Mouse (Mus musculus) CH12.LX (cell line): ENCODE measurements around the gene Clba1. TPM values are rescaled to one million over a fixed set of nuclear protein-coding genes. Genes with fewer than 3 reads are reported as not detected.
A peak's percentile ranks its signal among the peaks of the same experiment; 100 is the strongest.
"Not testable (repeated sequence)": the region's sequence is repeated elsewhere in the genome, so short reads cannot be mapped to it uniquely, and the experiment has no call there.

Experiments used
- DNase-seq: peaks from one replicate; pipeline ENCODE4 v3.0.0-alpha.2; 2013; ENCODE audit errors: extremely low read depth
- H3K27ac ChIP-seq: 2 replicates; pipeline ENCODE4 v1.5.1; 2012; ENCODE audit warnings: low read depth, mild to moderate bottlenecking, control low read depth, moderate library complexity; ENCODE audit not compliant: insufficient read depth
- H3K27me3 ChIP-seq: replicated peaks from 2 replicates; pipeline ENCODE3; 2012; ENCODE audit warnings: inconsistent platforms
- H3K36me3 ChIP-seq, 2 experiments: replicated peaks in 1 of 2; 2 replicates each; pipeline versions ENCODE3 to v1.6.1; 2012; ENCODE audit warnings: inconsistent platforms in 1 of 2, low read length in 1 of 2, mild to moderate bottlenecking in 1 of 2, mixed read lengths in 1 of 2, moderate library complexity in 1 of 2; ENCODE audit not compliant: control insufficient read depth in 1 of 2, insufficient read depth in 1 of 2
- H3K4me1 ChIP-seq, 2 experiments: 2 replicates each; pipeline ENCODE4 v1.6.1; 2012; ENCODE audit warnings: inconsistent platforms in 1 of 2, moderate library complexity in 1 of 2; ENCODE audit not compliant: insufficient read depth in 2 of 2, control insufficient read depth in 1 of 2
- H3K4me2 ChIP-seq: 2 replicates; pipeline ENCODE4 v1.6.1; 2012; ENCODE audit warnings: low read depth, mild to moderate bottlenecking, control low read depth; ENCODE audit not compliant: poor library complexity, insufficient read depth, severe bottlenecking
- H3K4me3 ChIP-seq, 3 experiments: fragments of 150-350 bp in 1 of 3; sonication (generic) in 1 of 3; replicated peaks in 1 of 3; 2 replicates each; pipeline versions ENCODE3 to v1.5.1; 2011 to 2012; ENCODE audit warnings: low read depth in 2 of 3, low read length in 2 of 3, mild to moderate bottlenecking in 2 of 3, moderate library complexity in 2 of 3, control low read depth in 1 of 3, improper control_type of control experiment in 1 of 3, inconsistent platforms in 1 of 3, mixed read lengths in 1 of 3; ENCODE audit not compliant: poor library complexity in 1 of 3
- H3K79me2 ChIP-seq: replicated peaks from 2 replicates; pipeline ENCODE4 v1.6.1; 2012; ENCODE audit warnings: mild to moderate bottlenecking, moderate library complexity; ENCODE audit not compliant: control insufficient read depth, poor library complexity, insufficient read depth, severe bottlenecking; ENCODE audit errors: extremely low read depth
- H3K9ac ChIP-seq: 2 replicates; pipeline ENCODE4 v1.6.1; 2012; ENCODE audit warnings: low read depth, mild to moderate bottlenecking, control low read depth, moderate library complexity; ENCODE audit not compliant: insufficient read depth
- H3K9me3 ChIP-seq: replicated peaks from 2 replicates; pipeline ENCODE3; 2012; ENCODE audit warnings: low read length, inconsistent platforms, mixed read lengths
- CHD1 ChIP-seq: IDR thresholded peaks from 2 replicates; pipeline ENCODE4 v1.6.1; 2012; ENCODE audit warnings: low read depth, low read length, improper control_type of control experiment, inconsistent platforms
- CHD2 ChIP-seq: IDR thresholded peaks from 2 replicates; pipeline ENCODE4 v1.6.1; 2011; ENCODE audit warnings: low read length, improper control_type of control experiment
- CTCF ChIP-seq, 2 experiments: IDR thresholded peaks in 1 of 2; conservative IDR thresholded peaks in 1 of 2; 2 replicates each; pipeline ENCODE4 v1.5.1; 2011 to 2012; ENCODE audit warnings: low read depth in 2 of 2, low read length in 2 of 2, improper control_type of control experiment in 1 of 2, inconsistent platforms in 1 of 2, mild to moderate bottlenecking in 1 of 2, moderate library complexity in 1 of 2
- E2F4 ChIP-seq: IDR thresholded peaks from 2 replicates; pipeline ENCODE4 v1.6.1; 2011; ENCODE audit warnings: low read depth, low read length, improper control_type of control experiment; ENCODE audit not compliant: insufficient replicate concordance
- ELF1 ChIP-seq: IDR thresholded peaks from 2 replicates; pipeline ENCODE4 v1.6.1; 2014; ENCODE audit warnings: low read depth, mild to moderate bottlenecking, inconsistent platforms, low read length, improper control_type of control experiment
- EP300 ChIP-seq: IDR thresholded peaks from 2 replicates; pipeline ENCODE4 v1.6.1; 2011; ENCODE audit warnings: low read length, improper control_type of control experiment
- ETS1 ChIP-seq: conservative IDR thresholded peaks from 2 replicates; pipeline ENCODE4 v1.6.1; 2012; ENCODE audit warnings: low read depth, mild to moderate bottlenecking, inconsistent platforms, low read length, improper control_type of control experiment, moderate library complexity
- GABPA ChIP-seq: IDR thresholded peaks from 2 replicates; pipeline ENCODE4 v1.6.1; 2012; ENCODE audit warnings: low read depth, low read length, improper control_type of control experiment, inconsistent platforms; ENCODE audit not compliant: insufficient replicate concordance
- HCFC1 ChIP-seq: IDR thresholded peaks from 2 replicates; pipeline ENCODE4 v1.6.1; 2012; ENCODE audit warnings: low read depth, mild to moderate bottlenecking, inconsistent platforms, low read length, improper control_type of control experiment
- JUN ChIP-seq: IDR thresholded peaks from 2 replicates; pipeline ENCODE4 v1.6.1; 2011; ENCODE audit warnings: low read depth, mild to moderate bottlenecking, low read length, improper control_type of control experiment, moderate library complexity; ENCODE audit not compliant: insufficient read depth
- KAT2A ChIP-seq: IDR thresholded peaks from 2 replicates; pipeline ENCODE4 v1.6.1; 2012; ENCODE audit warnings: low read length, improper control_type of control experiment, inconsistent platforms; ENCODE audit not compliant: insufficient replicate concordance
- MAFK ChIP-seq: IDR thresholded peaks from 2 replicates; pipeline ENCODE4 v1.6.1; 2011; ENCODE audit warnings: low read length, improper control_type of control experiment; ENCODE audit not compliant: insufficient replicate concordance
- MAX ChIP-seq: IDR thresholded peaks from 2 replicates; pipeline ENCODE4 v1.6.1; 2011; ENCODE audit warnings: low read length, improper control_type of control experiment
- MAZ ChIP-seq: IDR thresholded peaks from 2 replicates; pipeline ENCODE4 v1.6.1; 2012; ENCODE audit warnings: low read depth, mild to moderate bottlenecking, inconsistent platforms, low read length, improper control_type of control experiment, moderate library complexity
- MEF2A ChIP-seq: IDR thresholded peaks from 2 replicates; pipeline ENCODE4 v1.6.1; 2014; ENCODE audit warnings: low read depth, mild to moderate bottlenecking, inconsistent platforms, low read length, improper control_type of control experiment, borderline replicate concordance
- MYC ChIP-seq: IDR thresholded peaks from 2 replicates; pipeline ENCODE4 v1.6.1; 2011; ENCODE audit warnings: low read depth, mild to moderate bottlenecking, improper control_type of control experiment, low read length
- NELFE ChIP-seq: IDR thresholded peaks from 2 replicates; pipeline ENCODE4 v1.6.1; 2011; ENCODE audit warnings: low read depth, low read length, improper control_type of control experiment
- NRF1 ChIP-seq: IDR thresholded peaks from 2 replicates; pipeline ENCODE4 v1.6.1; 2014; ENCODE audit warnings: low read depth, mild to moderate bottlenecking, inconsistent platforms, low read length, improper control_type of control experiment, moderate library complexity
- POLR2A ChIP-seq: IDR thresholded peaks from 2 replicates; pipeline ENCODE4 v1.6.1; 2011; ENCODE audit warnings: low read depth, mild to moderate bottlenecking, improper control_type of control experiment, low read length
- RAD21 ChIP-seq: IDR thresholded peaks from 2 replicates; pipeline ENCODE4 v1.6.1; 2011; ENCODE audit warnings: low read depth, mild to moderate bottlenecking, low read length, improper control_type of control experiment, moderate library complexity
- RCOR1 ChIP-seq: conservative IDR thresholded peaks from 2 replicates; pipeline ENCODE4 v1.6.1; 2012; ENCODE audit warnings: low read depth, mild to moderate bottlenecking, inconsistent platforms, low read length, improper control_type of control experiment
- SMC3 ChIP-seq: IDR thresholded peaks from 2 replicates; pipeline ENCODE4 v1.6.1; 2011; ENCODE audit warnings: low read depth, low read length, improper control_type of control experiment
- TBP ChIP-seq: conservative IDR thresholded peaks from 2 replicates; pipeline ENCODE4 v1.6.1; 2011; ENCODE audit warnings: low read depth, low read length, improper control_type of control experiment
- TCF12 ChIP-seq: IDR thresholded peaks from 2 replicates; pipeline ENCODE4 v1.6.1; 2014; ENCODE audit warnings: low read depth, mild to moderate bottlenecking, inconsistent platforms, low read length, improper control_type of control experiment
- UBTF ChIP-seq: IDR thresholded peaks from 2 replicates; pipeline ENCODE4 v1.6.1; 2012; ENCODE audit warnings: low read depth, mild to moderate bottlenecking, inconsistent platforms, low read length, improper control_type of control experiment, moderate library complexity
- USF1 ChIP-seq: IDR thresholded peaks from 2 replicates; pipeline ENCODE4 v1.6.1; 2014; ENCODE audit warnings: low read depth, mild to moderate bottlenecking, inconsistent platforms, low read length, improper control_type of control experiment
- USF2 ChIP-seq: conservative IDR thresholded peaks from 2 replicates; pipeline ENCODE4 v1.6.1; 2011; ENCODE audit warnings: low read depth, low read length, improper control_type of control experiment
- ZKSCAN1 ChIP-seq: IDR thresholded peaks from 2 replicates; pipeline ENCODE4 v1.6.1; 2012; ENCODE audit warnings: low read depth, inconsistent platforms, low read length, improper control_type of control experiment, borderline replicate concordance
- ZMIZ1 ChIP-seq: IDR thresholded peaks from 2 replicates; pipeline ENCODE4 v1.6.1; 2012; ENCODE audit warnings: low read depth, mild to moderate bottlenecking, inconsistent platforms, low read length, improper control_type of control experiment
- ZNF384 ChIP-seq: IDR thresholded peaks from 2 replicates; pipeline ENCODE4 v1.6.1; 2012; ENCODE audit warnings: low read depth, low read length, improper control_type of control experiment, inconsistent platforms
- dilution Hi-C: fragments of 300-500 bp; cut with MboI; formaldehyde crosslinking; loops from 2 replicates; pipeline ENCODE4 v1.14.3; 2020; ENCODE audit warnings: low sequenced_read_pairs; ENCODE audit not compliant: extremely low pct_unique_long_range_greater_than_20kb, extremely low pct_ligation_motif_present
- in situ Hi-C: fragments of 300-500 bp; cut with MboI; formaldehyde crosslinking; loops from 3 replicates; pipeline ENCODE4 v1.14.3; 2019; ENCODE audit warnings: low sequenced_read_pairs, low pct_ligation_motif_present, low pct_unique_long_range_greater_than_20kb, mixed read lengths
- polyA plus RNA-seq: library from polyadenylated mRNA; unstranded; fragments of >175 nt; gene quantifications from 2 replicates; pipeline ENCODE4 v1.2.1, GENCODE M21; 2012; ENCODE audit warnings: low read depth; ENCODE audit not compliant: insufficient read length
- total RNA-seq, 2 experiments: library from RNA; depleted of rRNA; stranded (reverse); fragments of 300-350 nt in 1 of 2; fragments of >200 nt in 1 of 2; gene quantifications; 2 replicates each; pipeline ENCODE4 v1.2.3; 2012 to 2014

Gene Clba1
- total and polyA plus RNA-seq, 3 experiments = 2.5 to 3.5 (median 3.5) TPM

DNA sequence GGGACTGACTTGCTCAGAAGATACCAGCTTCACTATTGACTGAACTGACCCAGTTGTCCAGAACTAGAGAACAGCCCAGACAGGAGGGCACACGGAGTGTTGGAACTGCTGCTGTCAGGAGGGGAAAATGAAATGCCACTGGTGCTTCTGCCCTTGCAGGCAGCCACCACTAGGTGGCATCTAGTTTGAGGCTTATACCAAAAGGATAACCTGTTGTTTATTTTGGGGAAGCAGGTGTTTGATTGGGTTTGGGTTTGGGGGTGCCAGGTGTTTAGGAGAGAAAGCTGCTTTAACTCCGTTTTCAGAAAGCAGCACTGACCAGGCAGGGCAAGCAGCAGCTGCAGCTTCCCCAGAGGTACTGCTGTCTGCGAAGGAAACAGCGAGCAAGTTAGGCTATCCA, 7.6 kb downstream of the Clba1 start:
- H3K4me2 ChIP-seq = no peak overlapping the region
- peaks cover 15% of the 10 kb centered on the region for H3K79me2 ChIP-seq
- no peak overlapping the region for H3K4me3 ChIP-seq
- peaks cover 0 to 8% of the 10 kb centered on the region in 2 experiments; a peak in 1 of 4 replicates for H3K4me1 ChIP-seq
- peak; percentile 49 for TF ChIP-seq RAD21
- no peak for TF ChIP-seq JUN
- no peak for TF ChIP-seq KAT2A
- no peak for TF ChIP-seq NELFE
- TF ChIP-seq MAX = no peak
- TF ChIP-seq ZKSCAN1 = no peak
- no peak for TF ChIP-seq EP300
- no peak for TF ChIP-seq E2F4
- TF ChIP-seq USF1 = no peak
- no peak for TF ChIP-seq CHD2
- TF ChIP-seq GABPA = no peak
- no peak for TF ChIP-seq CHD1
- TF ChIP-seq TBP = no peak
- no peak for TF ChIP-seq USF2
- TF ChIP-seq TCF12 = 0 out of 2 replicates have a peak, but pooled peaks have one; percentile 23
- no peak for TF ChIP-seq POLR2A
- no peak for TF ChIP-seq RCOR1
- no peak for TF ChIP-seq MAZ
- no peak for TF ChIP-seq MEF2A
- TF ChIP-seq HCFC1 = no peak
- peak; percentile 82 for TF ChIP-seq SMC3
- TF ChIP-seq ZMIZ1 = no peak
- TF ChIP-seq UBTF = no peak
- no peak for TF ChIP-seq ETS1
- TF ChIP-seq ELF1 = no peak
- TF ChIP-seq MAFK = no peak
- TF ChIP-seq NRF1 = no peak
- no peak for TF ChIP-seq ZNF384
- peak; percentile 84 to 91 for TF ChIP-seq CTCF (conservative IDR thresholded peaks at IDR 0.05 in 1 of 2, IDR thresholded peaks at IDR 0.05 in 1 of 2; ENCODE audit: low read depth in 2 of 2, low read length in 2 of 2)
- TF ChIP-seq MYC = no peak
- peak; percentile 51 for DNase-seq
- in situ Hi-C loops = no loop called here
- H3K9ac ChIP-seq = no peak overlapping the region
- dilution Hi-C loops = loop anchor here (10.0 kb wide), 1 partner anchor 71 kb away; no protein-coding TSS in a partner anchor
- H3K36me3 ChIP-seq = peaks cover 45 to 93% of the 10 kb centered on the region in 2 experiments
- H3K27me3 ChIP-seq = no peaks in the 10 kb centered on the region
- no peaks in the 10 kb centered on the region for H3K9me3 ChIP-seq
- no peak overlapping the region for H3K27ac ChIP-seq

DNA sequence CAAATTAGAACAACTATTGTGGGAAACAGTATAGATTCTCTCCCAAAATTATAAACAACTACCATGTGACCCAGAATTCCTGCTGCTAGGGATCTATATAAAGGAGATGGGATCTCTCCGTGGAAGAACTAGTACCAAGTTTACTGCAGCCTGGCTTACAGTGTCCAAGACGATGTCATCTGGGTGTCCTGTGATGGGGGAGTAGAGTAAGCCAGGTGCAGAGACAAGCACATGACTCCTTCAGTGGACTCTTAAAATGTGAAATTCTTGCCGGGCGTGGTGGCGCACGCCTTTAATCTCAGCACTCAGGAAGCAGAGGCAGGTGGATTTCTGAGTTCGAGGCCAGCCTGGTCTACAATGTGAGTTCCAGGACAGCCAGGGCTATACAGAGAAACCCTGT, 8.1 kb downstream of the Clba1 start:
- H3K4me3 ChIP-seq, H3K9me3 ChIP-seq, H3K27ac ChIP-seq, H3K4me2 ChIP-seq, H3K27me3 ChIP-seq, H3K4me1 ChIP-seq, H3K9ac ChIP-seq, in situ Hi-C loops, DNase-seq: not testable (repeated sequence)
- Histone ChIP-seq H3K79me2 (peaks cover 21% of the 10 kb centered on the region), H3K36me3 (peaks cover 50 to 94% of the 10 kb centered on the region in 2 experiments)
- dilution Hi-C loops = loop anchor here (10.0 kb wide), 1 partner anchor 72 kb away; no protein-coding TSS in a partner anchor
